Mouse (Mus musculus) intestine, embryonic 16.5 days (tissue): ENCODE measurements around the gene Acrv1. TPM values are rescaled to one million over a fixed set of nuclear protein-coding genes. Genes with fewer than 3 reads are reported as not detected.

Source experiments
- ATAC-seq: fragments of 200-750 bp; cut with Nextera tagmentation; 2 replicates; pipeline ENCODE4 v1.8.0; 2017; ENCODE audit warnings: moderate TSS enrichment, moderate library complexity
- H3K27ac ChIP-seq: fragments of 300-500 bp; sonication (generic); 2 replicates; pipeline ENCODE4 v1.5.1; 2014; ENCODE audit warnings: mild to moderate bottlenecking, low read length
- H3K27me3 ChIP-seq: fragments of 300-500 bp; sonication (generic); replicated peaks from 2 replicates; pipeline ENCODE4 v1.6.1; 2014; ENCODE audit warnings: low read length, control low read depth, mixed read lengths; ENCODE audit not compliant: control insufficient read depth, insufficient read depth
- H3K36me3 ChIP-seq: fragments of 300-500 bp; sonication (generic); 2 replicates; pipeline ENCODE4 v1.6.1; 2014; ENCODE audit warnings: low read length, control low read depth; ENCODE audit not compliant: control insufficient read depth, insufficient read depth
- H3K4me1 ChIP-seq: fragments of 300-500 bp; sonication (generic); 2 replicates; pipeline ENCODE4 v1.6.1; 2014; ENCODE audit warnings: low read length, control low read depth, mixed read lengths; ENCODE audit not compliant: control insufficient read depth, insufficient read depth
- H3K4me2 ChIP-seq: fragments of 300-500 bp; sonication (generic); 2 replicates; pipeline ENCODE4 v1.6.1; 2014; ENCODE audit warnings: low read depth, low read length, control low read depth
- H3K4me3 ChIP-seq: fragments of 300-500 bp; sonication (generic); 2 replicates; pipeline ENCODE4 v1.5.1; 2014; ENCODE audit warnings: mild to moderate bottlenecking, low read length
- H3K9ac ChIP-seq: fragments of 300-500 bp; sonication (generic); 2 replicates; pipeline ENCODE4 v1.6.1; 2014; ENCODE audit warnings: low read depth, low read length
- H3K9me3 ChIP-seq: fragments of 300-500 bp; sonication (generic); 2 replicates; pipeline ENCODE4 v1.6.1; 2016; ENCODE audit warnings: low read length, control low read depth; ENCODE audit not compliant: control insufficient read depth
- WGBS: fragments of 180-500 bp; shearing (Covaris S2); extraction: QIAGEN DNeasy Blood & Tissue Kit; methylation state at CpG from one replicate; pipeline ENCODE4 v1.1.7; 2014; 5-methylcytosine and 5-hydroxymethylcytosine counted together
- polyA plus RNA-seq: library from polyadenylated mRNA; unstranded; fragments of >200 nt; fragmentation: Nextera tagmentation; extraction: Ambion mirVana; gene quantifications from 2 replicates; pipeline ENCODE4 v1.2.1, GENCODE M21; 2015

Gene Acrv1
- polyA plus RNA-seq, 1 experiment from 2014 or later = not detected

DNA sequence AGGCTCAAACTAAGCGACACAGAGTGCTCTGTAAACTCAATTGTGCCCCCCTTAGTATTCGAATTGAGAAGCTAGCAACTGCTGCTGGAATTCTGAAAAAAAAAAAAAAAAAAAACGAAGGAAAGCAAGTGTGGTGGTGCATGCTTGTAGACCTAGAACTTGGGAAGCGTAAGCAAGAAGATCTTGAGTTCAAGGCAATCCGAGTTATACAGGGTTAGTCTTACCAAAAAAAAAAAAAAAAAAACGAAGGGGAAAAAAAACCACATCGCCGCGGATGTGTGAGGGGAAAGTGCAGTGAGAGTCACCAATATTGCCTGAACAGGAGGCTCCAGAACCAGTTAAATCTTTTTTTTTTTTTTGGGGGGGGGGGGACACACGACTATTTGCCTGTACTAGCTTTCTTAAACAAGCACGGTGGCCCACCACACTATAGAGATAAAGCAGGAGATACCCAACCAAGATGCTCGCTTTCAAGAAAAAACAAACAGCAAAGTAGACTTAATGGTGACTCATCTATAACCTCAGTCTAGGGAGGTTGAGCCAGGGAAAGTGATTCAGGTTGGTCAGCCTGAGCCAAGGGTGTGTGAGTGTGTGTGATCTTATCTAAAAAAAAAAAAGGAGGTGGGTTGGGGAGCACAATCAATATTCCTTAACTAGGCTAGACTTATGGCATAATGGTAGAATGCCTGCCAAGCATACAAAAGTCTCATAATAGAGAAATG is 34.2 kb downstream of the Acrv1 start, which contains the start of gene Chek1:
TSS of gene Chek1 (minus strand) at position 32 of the 722 bp plus-strand sequence.
- WGBS = 2% methylated on average over 12 of the region's 12 CpGs
- H3K9me3 ChIP-seq = no peaks in the 10 kb centered on the region
- peak within 1 kb of the TSS; percentile 86 for H3K4me3 ChIP-seq
- peaks cover 7% of the 10 kb centered on the region; the same call in 1 of the 2 replicates for H3K4me1 ChIP-seq
- H3K4me2 ChIP-seq = peak within 1 kb of the TSS; percentile 93
- no peaks in the 10 kb centered on the region for H3K27me3 ChIP-seq
- H3K36me3 ChIP-seq = no peaks in the 10 kb centered on the region
- peak within 1 kb of the TSS; percentile 81 for H3K9ac ChIP-seq
- ATAC-seq = peak; percentile 26; the same call in 1 of the 2 replicates
- peak within 1 kb of the TSS; percentile 91 for H3K27ac ChIP-seq

Other genes starting within 250 kb of the Acrv1 start
- gene Gm9513, start 217.6 kb upstream of the Acrv1 start, polyA plus RNA-seq = not detected in 2 replicates
- not detected in 2 replicates for gene Gm5615, start 151.3 kb upstream of the Acrv1 start, polyA plus RNA-seq
- gene Gm17689, start 110.6 kb upstream of the Acrv1 start, polyA plus RNA-seq = not detected in 2 replicates
- not detected in 2 replicates for gene A630095E13Rik, start 49.8 kb upstream of the Acrv1 start, polyA plus RNA-seq
- gene Chek1, start 33.8 kb downstream of the Acrv1 start, polyA plus RNA-seq = 17.9 and 24.3 TPM in 2 replicates
- gene Stt3a, start 74.5 kb downstream of the Acrv1 start, polyA plus RNA-seq = 323 and 324 TPM in 2 replicates
- gene Ei24, start 104.2 kb downstream of the Acrv1 start, polyA plus RNA-seq = 81.8 and 84.8 TPM in 2 replicates
- gene Fez1, start 128.6 kb downstream of the Acrv1 start, polyA plus RNA-seq = 13.1 and 14.4 TPM in 2 replicates